Mouse (Mus musculus) heart, adult 2 months (tissue): Measurements from ENCODE around the gene Ccnd3. TPM values are rescaled to one million over a fixed set of nuclear protein-coding genes. Genes with fewer than 3 reads are reported as not detected.
A peak's percentile ranks its signal among the peaks of the same experiment; 100 is the strongest.

Source experiments
- DNase-seq, 2 experiments: peaks; one replicate each; pipeline ENCODE4 v3.0.0; 2021
- H3K27ac ChIP-seq: fragments of 200-600 bp; 2 replicates; pipeline ENCODE4 v1.8.1; 2022
- H3K27me3 ChIP-seq: fragments of 200-500 bp; 2 replicates; pipeline ENCODE4 v1.6.1; 2012; ENCODE audit warnings: mild to moderate bottlenecking, low read length, inconsistent platforms, mixed read lengths; ENCODE audit not compliant: control insufficient read depth, insufficient read depth
- H3K36me3 ChIP-seq: fragments of 200-500 bp; 2 replicates; pipeline ENCODE4 v1.6.1; 2012; ENCODE audit warnings: low read length, inconsistent platforms; ENCODE audit not compliant: control insufficient read depth, insufficient read depth
- H3K4me1 ChIP-seq: fragments of 200-500 bp; 2 replicates; pipeline ENCODE4 v1.6.1; 2011; ENCODE audit warnings: low read length; ENCODE audit not compliant: control insufficient read depth, insufficient read depth
- H3K4me3 ChIP-seq: fragments of 200-600 bp; 2 replicates; pipeline ENCODE4 v1.8.1; 2022
- H3K79me2 ChIP-seq: fragments of 200-500 bp; replicated peaks from 2 replicates; pipeline ENCODE4 v1.6.1; 2012; ENCODE audit warnings: mild to moderate bottlenecking, inconsistent platforms, low read length, moderate library complexity, mixed read lengths; ENCODE audit not compliant: control insufficient read depth, insufficient read depth
- H3K9ac ChIP-seq: fragments of 200-500 bp; 2 replicates; pipeline ENCODE4 v1.6.1; 2012; ENCODE audit warnings: low read depth, mild to moderate bottlenecking, control low read depth, inconsistent platforms, low read length, mixed read lengths
- CTCF ChIP-seq: fragments of 200-600 bp; IDR thresholded peaks from 2 replicates; pipeline ENCODE4 v1.8.1; 2022; ENCODE audit warnings: antibody characterized with exemption, mild to moderate bottlenecking, moderate library complexity
- EP300 ChIP-seq: fragments of 200-500 bp; IDR thresholded peaks from 2 replicates; pipeline ENCODE4 v1.6.1; 2011; ENCODE audit warnings: low read depth, low read length, control low read depth; ENCODE audit not compliant: insufficient read depth
- POLR2A ChIP-seq: fragments of 200-500 bp; IDR thresholded peaks from 2 replicates; pipeline ENCODE4 v1.6.1; 2011; ENCODE audit warnings: mild to moderate bottlenecking, low read depth, low read length, control low read depth; ENCODE audit not compliant: insufficient read depth
- WGBS: fragments of 180-500 bp; shearing (Covaris S2); methylation state at CpG from one replicate; pipeline ENCODE4 v1.1.7; 2018; 5-methylcytosine and 5-hydroxymethylcytosine counted together
- intact Hi-C: fragments of 180-260 bp; cut with DNase I; formaldehyde crosslinking; loops from one replicate; pipeline ENCODE4 v1.15.1; 2025
- polyA plus RNA-seq: library from polyadenylated mRNA; depleted of rRNA; stranded (reverse); fragments of >200 nt; gene quantifications from 2 replicates; pipeline ENCODE4 v1.2.3, GENCODE M21; 2012; rRNA removed
- total RNA-seq, 2 experiments: library from RNA; stranded (reverse); gene quantifications; 2 replicates each; pipeline ENCODE4 v1.2.3; 2021

Gene Ccnd3
- total and polyA plus RNA-seq, 3 experiments, result 75.1 to 83.7 (median 75.9) TPM

GRCm38 (mm10) chr17:47633999-47634770 lies 129.3 kb downstream of the Ccnd3 start:
- Histone ChIP-seq H3K79me2 (no peaks in the 10 kb centered on the region; the same call in 1 of the 2 replicates), H3K27ac (no peak overlapping the region), H3K4me3 (no peak overlapping the region), H3K9ac (no peak overlapping the region), H3K36me3 (no peaks in the 10 kb centered on the region), H3K27me3 (no peaks in the 10 kb centered on the region), H3K4me1 (no peaks in the 10 kb centered on the region)
- intact Hi-C loops, result no loop called here
- no peak for TF ChIP-seq EP300
- TF ChIP-seq POLR2A, result no peak
- no peak for TF ChIP-seq CTCF
- WGBS, result 80% methylated on average over 7 of the region's 7 CpGs
- no peak for DNase-seq

GRCm38 (mm10) chr17:47642992-47643391 lies 138.1 kb downstream of the Ccnd3 start:
- Histone ChIP-seq H3K27me3 (no peaks in the 10 kb centered on the region), H3K36me3 (no peaks in the 10 kb centered on the region), H3K4me1 (no peaks in the 10 kb centered on the region), H3K27ac (no peak overlapping the region), H3K79me2 (no peaks in the 10 kb centered on the region), H3K4me3 (no peak overlapping the region), H3K9ac (no peak overlapping the region)
- 91% methylated on average over 2 of the region's 2 CpGs for WGBS
- intact Hi-C loops, result no loop called here
- no peak for DNase-seq
- TF ChIP-seq CTCF (peak; percentile 44), POLR2A (no peak)

- TF ChIP-seq EP300, result no peak
- TF ChIP-seq CTCF, result peak; percentile 66
- intact Hi-C loops, result no loop called here
- 89% methylated on average over 1 of the region's 1 CpGs for WGBS
Measured at GRCm38 (mm10) chr17:47646683-47647082, 141.8 kb downstream of the Ccnd3 start.

GRCm38 (mm10) chr17:47648966-47649365 lies 144.1 kb downstream of the Ccnd3 start:
- no peaks in the 10 kb centered on the region for H3K4me1 ChIP-seq
- H3K4me3 ChIP-seq, result no peak overlapping the region
- no peaks in the 10 kb centered on the region for H3K36me3 ChIP-seq
- no peak for DNase-seq
- H3K79me2 ChIP-seq, result no peaks in the 10 kb centered on the region
- H3K27ac ChIP-seq, result no peak overlapping the region
- no peak for TF ChIP-seq CTCF
- no peak for TF ChIP-seq POLR2A
- TF ChIP-seq EP300, result no peak
- no peaks in the 10 kb centered on the region for H3K27me3 ChIP-seq
- no peak overlapping the region for H3K9ac ChIP-seq
- intact Hi-C loops, result no loop called here
- 68% methylated on average over 4 of the region's 4 CpGs for WGBS

More at GRCm38 (mm10) chr17:47646683-47647082, 141.8 kb downstream of the Ccnd3 start:
- H3K79me2 ChIP-seq, result no peaks in the 10 kb centered on the region
- H3K27me3 ChIP-seq, result no peaks in the 10 kb centered on the region
- H3K36me3 ChIP-seq, result no peaks in the 10 kb centered on the region
- no peak overlapping the region for H3K9ac ChIP-seq
- H3K4me3 ChIP-seq, result no peak overlapping the region
- H3K27ac ChIP-seq, result no peak overlapping the region
- DNase-seq, result peak; percentile 29 to 45
- no peaks in the 10 kb centered on the region for H3K4me1 ChIP-seq

Other genes starting within 250 kb of the Ccnd3 start
- 10 to 100 TPM; 18.2 to 22.5 TPM for gene Mrps10, start 136.2 kb upstream of the Ccnd3 start, total RNA-seq
- 19.9 and 25.9 TPM in 2 replicates for gene Mrps10, start 136.2 kb upstream of the Ccnd3 start, polyA plus RNA-seq
- under 1 TPM; 0.23 to 0.43 TPM for gene Guca1b, start 119.7 kb upstream of the Ccnd3 start, total RNA-seq
- gene Guca1b, start 119.7 kb upstream of the Ccnd3 start, polyA plus RNA-seq, result 0.86 and 1.1 TPM in 2 replicates
- under 1 TPM; 0.34 to 0.39 TPM for gene Guca1a, start 104.5 kb upstream of the Ccnd3 start, total RNA-seq
- gene Guca1a, start 104.5 kb upstream of the Ccnd3 start, polyA plus RNA-seq, result 0.55 and 0.61 TPM in 2 replicates
- 1 to 10 TPM; 1.2 to 1.4 TPM for gene AI661453, start 68.4 kb upstream of the Ccnd3 start, total RNA-seq
- gene AI661453, start 68.4 kb upstream of the Ccnd3 start, polyA plus RNA-seq, result 0.64 and 1.00 TPM in 2 replicates
- gene 1700001C19Rik, start 67.7 kb upstream of the Ccnd3 start, total RNA-seq, result not detected
- gene 1700001C19Rik, start 67.7 kb upstream of the Ccnd3 start, polyA plus RNA-seq, result 0.44 and 0.76 TPM in 2 replicates
- 10 to 100 TPM; 10.8 to 12.5 TPM for gene Taf8, start 2.8 kb upstream of the Ccnd3 start, total RNA-seq
- 14.2 and 21.0 TPM in 2 replicates for gene Taf8, start 2.8 kb upstream of the Ccnd3 start, polyA plus RNA-seq
- gene Bysl, start 106.4 kb downstream of the Ccnd3 start, total RNA-seq, result 10 to 100 TPM; 15.7 to 15.9 TPM
- gene Bysl, start 106.4 kb downstream of the Ccnd3 start, polyA plus RNA-seq, result 13.2 and 15.6 TPM in 2 replicates
- 10 to 100 TPM; 13.5 to 15.0 TPM for gene Med20, start 106.5 kb downstream of the Ccnd3 start, total RNA-seq
- gene Med20, start 106.5 kb downstream of the Ccnd3 start, polyA plus RNA-seq, result 17.4 and 25.1 TPM in 2 replicates
- 1 to 10 TPM; 2.8 TPM for gene Gm20517, start 106.5 kb downstream of the Ccnd3 start, total RNA-seq
- gene Gm20517, start 106.5 kb downstream of the Ccnd3 start, polyA plus RNA-seq, result 0.27 and 1.5 TPM in 2 replicates
- gene Usp49, start 125.6 kb downstream of the Ccnd3 start, total RNA-seq, result 1 to 10 TPM; 3.4 to 3.6 TPM
- gene Usp49, start 125.6 kb downstream of the Ccnd3 start, polyA plus RNA-seq, result 2.9 and 3.6 TPM in 2 replicates
- 100 to 1,000 TPM; 113 to 125 TPM for gene Tomm6, start 183.3 kb downstream of the Ccnd3 start, total RNA-seq
- 53.9 and 68.1 TPM in 2 replicates for gene Tomm6, start 183.3 kb downstream of the Ccnd3 start, polyA plus RNA-seq
- gene Frs3, start 184.0 kb downstream of the Ccnd3 start, total RNA-seq, result 1 to 10 TPM; 4.8 to 5.2 TPM
- gene Frs3, start 184.0 kb downstream of the Ccnd3 start, polyA plus RNA-seq, result 10.8 and 11.7 TPM in 2 replicates
- gene Gm21981, start 189.4 kb downstream of the Ccnd3 start, total RNA-seq, result under 1 TPM; 0.78 to 0.89 TPM
- gene Gm21981, start 189.4 kb downstream of the Ccnd3 start, polyA plus RNA-seq, result 0.73 and 1.2 TPM in 2 replicates
- gene Prickle4, start 189.7 kb downstream of the Ccnd3 start, total RNA-seq, result 1 to 10 TPM; 3.7 to 3.9 TPM
- gene Prickle4, start 189.7 kb downstream of the Ccnd3 start, polyA plus RNA-seq, result 4.0 and 8.3 TPM in 2 replicates
- not detected for gene Pgc, start 221.8 kb downstream of the Ccnd3 start, total RNA-seq
- gene Pgc, start 221.8 kb downstream of the Ccnd3 start, polyA plus RNA-seq, result 0.59 TPM in 2 replicates
- 10 to 100 TPM; 36.8 to 42.7 TPM for gene Tfeb, start 232.0 kb downstream of the Ccnd3 start, total RNA-seq
- 33.5 and 35.1 TPM in 2 replicates for gene Tfeb, start 232.0 kb downstream of the Ccnd3 start, polyA plus RNA-seq